Mouse (Mus musculus) cerebellum, adult 9-10 months (tissue): Measurements from ENCODE around the gene Sept9.
"Not testable (repeated sequence)": the region's sequence is repeated elsewhere in the genome, so short reads cannot be mapped to it uniquely, and the experiment has no call there.

Experiments
- DNase-seq: peaks from one replicate; pipeline ENCODE4 v3.0.0; 2022

Gene Sept9

GRCm38 (mm10) chr11:117331361-117332241 lies 132.1 kb downstream of the Sept9 start:
- DNase-seq = no peak

DNA sequence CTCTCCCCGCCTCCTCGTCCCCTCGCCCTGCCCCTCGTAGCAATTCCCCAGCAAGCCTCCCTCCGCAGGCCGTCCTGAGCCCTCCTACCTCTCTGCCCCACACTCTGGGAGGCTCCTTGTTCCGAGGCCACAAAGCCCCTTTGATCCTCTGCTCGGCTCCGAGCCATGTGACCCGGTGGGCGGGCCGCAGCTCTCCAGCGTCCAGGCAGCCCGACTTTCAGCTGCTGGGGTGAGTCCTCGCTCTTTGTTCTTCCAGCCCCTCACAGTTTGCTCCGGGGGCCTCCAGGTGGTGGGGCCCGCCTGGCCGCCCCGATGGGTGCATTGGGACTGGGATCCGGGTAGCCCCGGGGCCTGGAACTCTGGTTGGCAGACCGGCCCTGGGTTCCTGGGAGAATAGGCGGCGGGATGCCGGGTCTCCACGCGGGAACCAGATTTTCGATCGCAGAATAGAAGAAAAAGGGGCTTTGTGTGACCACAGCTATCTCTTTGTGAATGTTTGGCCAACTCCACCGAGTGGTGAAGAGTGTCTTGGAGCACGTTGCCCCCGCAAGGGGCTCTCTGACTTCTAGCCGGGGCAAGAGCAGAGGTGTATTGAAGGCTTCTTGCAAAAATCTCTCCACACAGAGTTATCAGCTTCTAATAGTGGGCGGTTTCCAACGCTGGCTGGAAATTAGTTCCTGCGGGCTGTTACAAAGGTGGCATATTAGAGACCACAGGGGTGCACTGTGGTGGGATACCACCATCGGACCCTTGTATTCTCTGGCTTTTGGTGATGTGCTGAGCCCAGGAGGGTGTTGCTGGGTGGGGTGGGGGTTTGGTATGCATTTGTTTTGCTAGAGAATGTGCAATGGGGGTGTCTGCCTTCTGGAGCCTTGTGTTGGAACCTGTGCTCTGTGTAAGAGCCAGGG lies 133.0 kb downstream of the Sept9 start:
- no peak for DNase-seq

GRCm38 (mm10) chr11:117333150-117333715 lies 133.8 kb downstream of the Sept9 start:
- no peak for DNase-seq

DNA sequence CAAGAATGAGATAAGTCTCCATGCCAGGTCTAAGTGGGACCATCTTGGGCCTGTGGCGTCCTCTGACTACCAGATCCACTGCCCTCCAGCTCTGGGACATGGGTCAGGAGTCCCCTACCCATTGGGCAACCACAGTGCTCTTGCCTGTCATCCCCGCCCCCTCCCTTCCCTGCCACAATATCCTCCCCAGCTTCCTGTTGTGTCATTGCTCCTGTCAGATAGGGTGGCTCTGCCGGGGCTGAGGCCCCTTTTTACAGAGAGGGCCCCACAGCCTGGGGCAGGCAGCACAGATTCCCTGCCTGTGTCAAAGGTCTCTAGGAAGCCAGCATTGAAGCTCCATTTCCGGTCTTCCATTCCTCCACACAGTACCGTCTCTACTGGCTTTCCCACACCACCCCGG lies 134.6 kb downstream of the Sept9 start:
- DNase-seq = no peak

- DNase-seq = no peak
Measured at GRCm38 (mm10) chr11:117335146-117335545, 135.7 kb downstream of the Sept9 start.

DNA sequence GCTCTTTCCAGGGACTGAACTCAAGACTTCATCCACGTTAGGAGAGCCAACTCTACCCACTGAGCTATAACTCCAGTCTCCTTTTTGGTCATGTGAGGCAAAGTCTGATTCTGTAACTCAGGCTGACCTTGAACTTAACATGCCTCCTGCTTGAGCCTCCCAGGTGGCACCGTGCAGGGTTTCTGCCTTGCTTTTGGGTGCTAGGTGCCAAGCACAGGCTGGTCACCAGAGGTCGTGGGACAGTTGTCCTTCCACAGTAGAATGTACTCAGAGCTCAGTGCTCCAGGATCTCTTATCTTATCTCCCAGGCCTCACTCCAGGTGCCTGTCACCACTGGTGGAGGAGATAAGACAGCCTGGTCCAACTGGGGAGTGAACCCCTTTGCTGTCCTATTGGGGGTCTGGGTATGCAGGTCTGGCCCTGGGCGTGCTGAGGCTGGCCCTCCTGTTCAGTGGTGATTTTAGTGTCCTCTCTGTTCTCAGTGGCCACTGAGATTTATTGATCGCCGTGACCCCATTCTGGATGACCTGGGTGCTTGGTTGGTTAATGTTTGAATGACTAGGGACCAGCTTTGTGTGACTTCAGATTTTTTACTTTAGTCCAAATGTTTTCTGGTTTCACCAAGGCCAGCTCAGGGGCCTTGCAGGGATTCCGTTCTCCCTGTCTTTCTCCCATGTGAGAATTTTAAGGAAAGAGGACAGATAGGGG lies 136.8 kb downstream of the Sept9 start:
- DNase-seq = no peak

DNA sequence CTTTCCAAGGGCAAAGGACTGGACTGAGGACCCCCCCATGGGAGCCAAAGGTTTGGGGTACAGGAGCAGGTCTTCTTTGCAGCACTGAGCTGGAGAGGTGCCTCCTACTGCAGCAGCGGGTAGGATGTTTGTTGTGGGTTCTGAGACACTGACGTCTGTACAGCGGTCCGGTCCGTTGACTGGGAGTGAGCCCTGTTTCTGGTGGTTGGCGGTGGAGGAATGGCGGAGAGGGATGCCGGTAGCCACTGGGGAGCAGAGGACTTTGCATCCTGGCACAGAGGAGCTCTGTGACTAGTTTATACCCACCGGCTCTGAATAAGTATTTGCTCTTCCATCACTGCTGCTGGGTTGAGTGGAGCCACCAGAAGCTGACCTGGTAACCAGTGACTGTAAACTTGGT lies 138.3 kb downstream of the Sept9 start:
- no peak for DNase-seq

DNA sequence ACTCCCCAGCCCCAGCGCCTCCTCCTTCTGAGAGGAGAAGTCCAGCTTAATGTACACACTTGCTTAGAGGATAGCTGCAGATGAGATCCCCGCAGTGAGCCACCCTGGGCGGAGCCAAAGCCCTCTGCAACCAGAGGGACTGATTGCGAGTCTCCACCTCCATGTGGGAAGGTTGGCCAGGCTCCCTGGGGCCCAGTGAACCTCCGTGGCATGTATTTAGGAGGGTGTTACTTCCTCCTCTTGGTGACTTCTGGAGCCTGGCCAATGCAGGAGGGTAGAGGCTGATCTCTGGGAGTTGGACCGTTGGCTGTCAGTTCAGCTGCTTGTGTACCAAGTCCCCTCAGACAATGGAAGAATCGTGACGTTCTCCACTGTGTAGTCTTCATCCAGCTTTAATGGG lies 139.0 kb downstream of the Sept9 start:
- DNase-seq = no peak

GRCm38 (mm10) chr11:117339050-117339449 lies 139.6 kb downstream of the Sept9 start:
- DNase-seq = no peak

- no peak for DNase-seq
Measured at GRCm38 (mm10) chr11:117341218-117341617, 141.8 kb downstream of the Sept9 start.

DNA sequence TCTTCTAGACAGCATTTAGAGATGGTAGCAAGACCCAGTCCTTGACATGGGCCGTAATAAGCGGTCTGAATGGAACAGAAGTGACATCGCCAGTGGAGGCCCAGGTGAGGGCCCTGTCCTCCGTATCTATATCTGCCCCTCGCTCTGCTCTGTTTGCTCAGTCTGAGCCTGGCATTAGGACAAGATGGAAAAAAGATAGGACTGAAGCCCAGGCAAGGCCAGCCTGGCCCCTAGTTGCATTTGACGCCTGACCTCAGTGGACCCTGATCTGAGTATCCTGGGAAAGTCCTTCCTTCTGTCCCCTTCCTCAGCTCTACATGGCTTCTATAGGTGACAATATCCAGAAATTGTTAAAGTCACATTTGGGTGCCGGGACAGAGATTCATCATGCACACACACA lies 142.6 kb downstream of the Sept9 start:
- no peak for DNase-seq

DNA sequence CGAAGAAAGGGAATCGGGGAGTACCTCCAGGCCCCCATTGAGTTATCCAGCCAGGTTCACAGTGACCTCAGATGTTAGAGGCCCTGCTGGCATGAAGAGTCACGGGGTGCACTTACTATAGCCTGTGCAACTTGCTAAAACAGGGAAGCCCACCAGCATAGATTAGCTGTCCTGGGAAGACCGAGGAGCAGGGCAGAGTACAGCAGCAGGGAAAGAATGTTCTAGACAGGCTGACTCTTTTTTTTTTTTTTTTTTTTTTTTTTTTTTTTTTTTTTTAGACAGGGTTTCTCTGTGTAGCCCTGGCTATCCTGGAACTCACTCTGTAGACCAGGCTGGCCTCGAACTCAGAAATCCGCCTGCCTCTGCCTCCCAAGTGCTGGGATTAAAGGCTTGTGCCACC lies 143.0 kb downstream of the Sept9 start:
- DNase-seq = not testable (repeated sequence)

GRCm38 (mm10) chr11:117343800-117344199 lies 144.3 kb downstream of the Sept9 start:
- DNase-seq = no peak

GRCm38 (mm10) chr11:117344339-117345021 lies 145.0 kb downstream of the Sept9 start:
- DNase-seq = no peak

- no peak for DNase-seq
Measured at GRCm38 (mm10) chr11:117345022-117345765, 145.7 kb downstream of the Sept9 start.

DNA sequence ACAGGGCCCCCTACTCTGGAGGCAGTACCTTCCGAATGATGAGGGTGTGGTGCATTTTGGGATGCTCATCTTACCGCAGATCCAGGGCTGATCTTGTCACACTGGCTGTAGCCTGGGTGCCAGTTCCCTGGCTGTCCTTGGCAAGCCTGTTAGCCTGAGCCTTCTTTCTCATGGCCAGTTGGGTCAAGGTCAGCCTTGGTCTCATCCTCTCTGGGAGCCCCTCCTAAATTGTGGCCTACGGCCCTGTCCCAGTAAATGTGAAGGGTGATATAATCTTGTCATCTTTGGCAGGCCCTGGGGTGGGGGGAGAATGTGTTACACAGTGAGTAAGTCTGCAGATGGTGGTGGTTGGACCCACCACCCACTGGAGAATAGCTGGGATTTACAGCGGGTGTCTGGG lies 147.8 kb downstream of the Sept9 start:
- DNase-seq = no peak

DNA sequence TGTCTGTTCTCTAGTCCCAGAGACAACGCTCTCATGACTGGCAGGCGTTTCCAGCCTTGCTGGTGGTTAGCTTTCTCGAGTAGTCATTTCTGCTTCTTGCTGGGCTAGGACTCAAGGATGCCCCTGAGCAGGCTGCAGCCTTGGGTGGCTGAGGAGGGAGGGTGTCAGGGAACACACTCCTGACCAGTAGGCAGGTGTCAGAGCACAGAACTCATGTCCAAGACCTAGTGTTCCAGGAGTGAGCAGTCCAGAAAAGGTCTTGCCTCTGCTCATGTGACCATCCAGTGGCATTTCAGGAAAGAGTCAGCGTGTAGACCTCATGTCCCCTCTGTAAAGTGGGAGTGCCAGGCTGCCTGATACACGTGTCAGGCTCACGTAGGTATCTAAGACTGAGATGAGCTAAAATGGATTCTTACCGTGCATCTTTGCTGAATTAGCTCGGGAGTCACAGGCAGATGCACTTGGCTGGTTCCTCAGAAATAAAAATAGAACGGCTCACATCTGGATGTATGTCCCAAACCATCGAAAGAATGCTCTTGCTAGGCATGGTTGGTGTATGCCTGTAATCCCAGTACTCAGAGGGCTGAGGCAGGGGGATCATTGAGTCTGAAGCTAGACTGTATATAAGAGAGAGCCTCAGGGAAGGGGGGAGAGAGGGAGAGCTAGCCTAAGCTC lies 149.1 kb downstream of the Sept9 start:
- no peak for DNase-seq

DNA sequence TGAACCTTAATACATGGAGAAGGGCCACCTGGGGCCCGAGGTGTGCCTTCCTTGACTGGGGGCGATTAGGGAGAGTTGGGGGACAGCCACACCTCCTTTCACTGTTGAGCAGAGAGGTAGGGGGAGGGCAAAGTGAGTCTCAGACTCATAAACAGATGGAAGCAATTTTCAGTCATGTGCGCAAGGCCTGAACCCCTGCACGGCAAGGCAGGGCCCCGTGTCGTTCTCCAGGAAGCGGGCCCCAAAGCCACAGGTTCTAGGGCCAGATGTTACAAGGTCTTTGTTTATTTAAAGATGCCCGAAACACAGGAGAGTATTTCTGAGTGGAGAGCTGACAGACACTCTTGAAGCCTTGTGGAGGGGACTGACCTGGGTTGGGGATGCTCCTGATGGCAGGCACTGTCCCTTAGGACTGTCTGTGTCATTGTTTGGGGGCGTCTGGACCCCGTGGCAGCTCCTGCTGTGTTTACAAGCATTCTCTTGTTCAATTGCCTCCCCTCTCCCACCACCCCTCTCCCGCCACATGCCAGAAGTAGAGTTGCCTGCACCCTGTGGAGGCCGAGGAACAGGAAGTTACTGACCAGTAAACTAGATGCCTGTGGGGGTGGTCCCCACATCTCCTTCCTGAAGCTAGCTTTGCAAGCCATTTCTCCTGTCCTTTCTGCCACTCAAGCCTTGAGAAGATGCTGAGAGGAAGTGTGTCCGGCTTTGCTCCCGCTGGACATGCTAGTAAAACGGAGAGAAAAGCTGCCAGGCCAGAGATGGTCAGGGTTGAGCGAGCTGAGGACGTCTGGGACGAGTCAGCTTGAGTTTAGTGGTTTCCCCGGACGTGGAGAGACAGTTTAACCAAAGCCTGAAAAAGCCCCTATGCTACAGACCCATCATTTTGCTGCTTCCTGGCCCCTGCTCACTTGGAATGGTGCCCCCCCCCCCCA lies 150.2 kb downstream of the Sept9 start:
- no peak for DNase-seq

- DNase-seq = no peak
Measured at GRCm38 (mm10) chr11:117350462-117351222, 151.2 kb downstream of the Sept9 start.
